Mouse (Mus musculus) B cell, adult 62 days (primary cell): Measurements from ENCODE around the gene Olfr166. TPM values are rescaled to one million over a fixed set of nuclear protein-coding genes. Genes with fewer than 3 reads are reported as not detected.

Source experiments
- total RNA-seq: library from RNA; stranded (reverse); gene quantifications from 4 replicates; pipeline ENCODE4 v1.2.4, GENCODE M21; 2023

Olfr166 gene
- total RNA-seq, result 0.30 to 0.95 TPM (median 0.63 TPM) in 4 replicates

DNA sequence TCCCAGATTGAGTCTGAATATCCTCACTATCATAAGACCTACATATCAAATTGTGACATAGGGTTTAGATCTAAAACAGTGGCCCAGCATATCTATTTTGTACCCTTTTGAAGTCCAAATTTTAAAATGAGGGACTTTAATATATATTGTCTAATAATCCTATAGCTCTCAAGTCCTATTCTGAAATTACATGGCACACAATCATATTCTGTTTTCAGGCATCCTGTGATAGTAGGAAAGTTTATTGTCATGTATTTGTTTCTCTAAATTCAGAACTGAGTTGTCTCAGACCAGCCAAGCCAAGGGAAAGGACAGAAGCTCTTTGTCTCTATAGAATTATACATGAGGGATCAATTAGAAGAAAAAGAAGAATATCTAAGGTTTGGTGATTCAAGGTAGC, at the start of gene Olfr166:
TSS of gene Olfr166 (plus strand) at position 301 of the 400 bp plus-strand sequence.

DNA sequence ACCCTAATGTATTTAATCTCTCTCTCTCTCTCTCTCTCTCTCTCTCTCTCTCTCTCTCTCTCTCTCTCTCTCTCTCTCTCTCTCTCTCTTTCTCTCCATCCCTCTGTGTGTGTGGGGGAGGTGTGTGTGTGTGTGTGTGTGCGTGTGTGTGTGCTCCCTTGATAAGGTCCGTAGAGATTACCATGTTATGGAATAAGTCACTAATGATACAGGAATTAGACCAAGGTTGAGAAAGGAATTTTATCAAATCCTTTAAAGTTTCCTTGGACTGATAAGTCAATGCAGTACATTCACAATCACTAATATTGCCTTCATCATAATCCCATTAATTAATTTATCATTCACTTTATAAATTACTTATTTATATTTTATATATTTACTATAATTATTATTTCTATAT, 38.7 kb downstream of the Olfr166 start, which contains the start of gene Olfr167:
TSS of gene Olfr167 (minus strand) at position 101 of the 400 bp plus-strand sequence.

DNA sequence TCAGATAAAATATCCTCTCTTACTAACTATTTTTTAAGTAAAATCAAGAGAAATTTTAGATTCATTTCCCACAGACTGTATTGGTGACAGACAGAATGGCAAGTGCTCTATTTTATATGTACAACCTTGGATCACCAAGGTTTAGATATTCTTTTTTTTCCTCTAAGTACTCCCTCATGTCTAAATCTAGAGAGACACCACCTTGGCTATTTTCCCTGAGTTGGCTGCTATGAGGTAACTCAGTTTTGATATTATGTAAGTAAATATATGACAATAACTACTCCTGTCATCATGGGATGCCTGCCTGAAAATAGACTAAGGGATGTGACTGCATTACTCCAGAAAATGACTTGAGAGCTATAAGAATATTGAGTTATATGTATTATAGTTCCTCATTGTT, 52.0 kb downstream of the Olfr166 start, which contains the start of gene Olfr168:
TSS of gene Olfr168 (minus strand) at position 101 of the 400 bp plus-strand sequence.

Other genes starting within 250 kb of the Olfr166 start
- gene Olfr164, start 169.6 kb upstream of the Olfr166 start, total RNA-seq, result not detected in 4 replicates
- gene Olfr165, start 60.6 kb upstream of the Olfr166 start, total RNA-seq, result not detected in 4 replicates
- not detected in 4 replicates for gene Olfr167, start 38.6 kb downstream of the Olfr166 start, total RNA-seq
- gene Olfr168, start 51.9 kb downstream of the Olfr166 start, total RNA-seq, result not detected in 4 replicates
- gene Olfr169, start 88.1 kb downstream of the Olfr166 start, total RNA-seq, result not detected in 4 replicates
- gene Olfr170, start 128.2 kb downstream of the Olfr166 start, total RNA-seq, result not detected in 4 replicates
- not detected in 4 replicates for gene Olfr171, start 146.2 kb downstream of the Olfr166 start, total RNA-seq
- gene Lamp3, start 222.7 kb downstream of the Olfr166 start, total RNA-seq, result 0.39 to 1.0 TPM (median 0.69 TPM) in 4 replicates